Mouse (Mus musculus): ENCODE data around the gene Egflam. TPM values are rescaled to one million over a fixed set of nuclear protein-coding genes. Genes with fewer than 3 reads are reported as not detected.

Gene Egflam
- 10 to 100 TPM; 14.9 to 17.6 TPM for total RNA-seq (2021)
- long read RNA-seq, experiment 1, full-length matches to known transcripts, result 5 of 10 reads
- long read RNA-seq, experiment 1, partial matches to known transcripts, result 5 of 10 reads
- long read RNA-seq, experiment 1, other reads (novel, unspliced or antisense), result 0 of 10 reads
- long read RNA-seq, experiment 2, full-length matches to known transcripts, result 9 of 17 reads
- long read RNA-seq, experiment 2, partial matches to known transcripts, result 7 of 17 reads
- long read RNA-seq, experiment 2, other reads (novel, unspliced or antisense), result 1 of 17 reads

GRCm38 (mm10) chr15:7397818-7398608 lies at the start of gene Egflam:
TSS of gene Egflam (minus strand) at chr15:7398395.
- intact Hi-C loops (cut with DNase I; ENCODE audit: low total_unique reads), result no loop called here

GRCm38 (mm10) chr15:7443396-7444315 lies 45.5 kb upstream of the Egflam start:
- intact Hi-C loops (cut with DNase I; ENCODE audit: low total_unique reads), result no loop called here
- DNase-seq, result no peak

More at GRCm38 (mm10) chr15:7397818-7398608, at the start of gene Egflam:
- peak; percentile 29 for DNase-seq

- DNase-seq, result peak; percentile 37
- intact Hi-C loops (cut with DNase I; ENCODE audit: low total_unique reads), result no loop called here
These were observed 44.2 kb upstream of the Egflam start for GRCm38 (mm10) chr15:7442148-7443100.

- intact Hi-C loops (cut with DNase I; ENCODE audit: low total_unique reads), result no loop called here
These were observed 26.1 kb upstream of the Egflam start for GRCm38 (mm10) chr15:7424282-7424681.

GRCm38 (mm10) chr15:7404521-7404920 lies 6.3 kb upstream of the Egflam start:
- no peak for DNase-seq
- intact Hi-C loops (cut with DNase I; ENCODE audit: low total_unique reads), result no loop called here

More at GRCm38 (mm10) chr15:7424282-7424681, 26.1 kb upstream of the Egflam start:
- DNase-seq, result no peak

GRCm38 (mm10) chr15:7398609-7399540 lies 680 bp upstream of the Egflam start:
- intact Hi-C loops (cut with DNase I; ENCODE audit: low total_unique reads), result no loop called here
- DNase-seq, result peak; percentile 8

- intact Hi-C loops (cut with DNase I; ENCODE audit: low total_unique reads), result no loop called here
- DNase-seq, result no peak
These were observed 763 bp downstream of the Egflam start for GRCm38 (mm10) chr15:7397446-7397817.

GRCm38 (mm10) chr15:7383349-7383748 lies 14.8 kb downstream of the Egflam start:
- no peak for DNase-seq
- intact Hi-C loops (cut with DNase I; ENCODE audit: low total_unique reads), result no loop called here

GRCm38 (mm10) chr15:7382457-7382856 lies 15.7 kb downstream of the Egflam start:
- no peak for DNase-seq
- intact Hi-C loops (cut with DNase I; ENCODE audit: low total_unique reads), result no loop called here

GRCm38 (mm10) chr15:7352635-7353051 lies 45.6 kb downstream of the Egflam start:
- intact Hi-C loops (cut with DNase I; ENCODE audit: low total_unique reads), result no loop called here
- DNase-seq, result peak; percentile 9

GRCm38 (mm10) chr15:7340703-7341309 lies 57.4 kb downstream of the Egflam start:
- no peak for DNase-seq
- intact Hi-C loops (cut with DNase I; ENCODE audit: low total_unique reads), result no loop called here

- no peak for DNase-seq
- intact Hi-C loops (cut with DNase I; ENCODE audit: low total_unique reads), result no loop called here
These were observed 63.5 kb downstream of the Egflam start for GRCm38 (mm10) chr15:7334517-7335298.

GRCm38 (mm10) chr15:7332875-7333274 lies 65.3 kb downstream of the Egflam start:
- intact Hi-C loops (cut with DNase I; ENCODE audit: low total_unique reads), result no loop called here
- no peak for DNase-seq

- intact Hi-C loops (cut with DNase I; ENCODE audit: low total_unique reads), result no loop called here
- no peak for DNase-seq
These were observed 75.4 kb downstream of the Egflam start for GRCm38 (mm10) chr15:7322599-7323311.

- DNase-seq, result no peak
- intact Hi-C loops (cut with DNase I; ENCODE audit: low total_unique reads), result no loop called here
These were observed 77.3 kb downstream of the Egflam start for GRCm38 (mm10) chr15:7320901-7321300.

GRCm38 (mm10) chr15:7315539-7315938 lies 82.7 kb downstream of the Egflam start:
- DNase-seq, result no peak
- intact Hi-C loops (cut with DNase I; ENCODE audit: low total_unique reads), result no loop called here

Data from gastrocnemius, postnatal 14 days (tissue).